Mouse (Mus musculus) midbrain, embryonic 15.5 days (tissue): ENCODE results near the gene Rd3l. TPM values are rescaled to one million over a fixed set of nuclear protein-coding genes. Genes with fewer than 3 reads are reported as not detected.

Source experiments
- ATAC-seq: fragments of 200-750 bp; cut with Nextera tagmentation; replicated peaks from 2 replicates; pipeline ENCODE4 v1.8.0; 2017; ENCODE audit warnings: moderate TSS enrichment
- H3K27ac ChIP-seq: fragments of 300-500 bp; sonication (generic); 2 replicates; pipeline ENCODE4 v1.5.1; 2015; ENCODE audit warnings: mild to moderate bottlenecking, inconsistent platforms
- H3K27me3 ChIP-seq: fragments of 300-500 bp; sonication (generic); replicated peaks from 2 replicates; pipeline ENCODE4 v1.6.1; 2015; ENCODE audit warnings: inconsistent platforms
- H3K36me3 ChIP-seq: fragments of 300-500 bp; sonication (generic); replicated peaks from 2 replicates; pipeline ENCODE4 v1.6.1; 2015; ENCODE audit warnings: inconsistent platforms
- H3K4me1 ChIP-seq: fragments of 300-500 bp; sonication (generic); 2 replicates; pipeline ENCODE4 v1.6.1; 2015; ENCODE audit warnings: inconsistent platforms
- H3K4me2 ChIP-seq: fragments of 300-500 bp; sonication (generic); 2 replicates; pipeline ENCODE4 v1.6.1; 2015; ENCODE audit warnings: inconsistent platforms, mild to moderate bottlenecking, moderate library complexity
- H3K4me3 ChIP-seq: fragments of 300-500 bp; sonication (generic); 2 replicates; pipeline ENCODE4 v1.5.1; 2015; ENCODE audit warnings: mild to moderate bottlenecking, inconsistent platforms
- H3K9ac ChIP-seq: fragments of 300-500 bp; sonication (generic); 2 replicates; pipeline ENCODE4 v1.6.1; 2015; ENCODE audit warnings: mild to moderate bottlenecking, inconsistent platforms
- H3K9me3 ChIP-seq: fragments of 300-500 bp; sonication (generic); 2 replicates; pipeline ENCODE4 v1.6.1; 2016; ENCODE audit warnings: inconsistent platforms
- WGBS: fragments of 180-500 bp; shearing (Covaris S2); methylation state at CpG from one replicate; pipeline ENCODE4 v1.1.7; 2015; ENCODE audit warnings: mixed read lengths; 5-methylcytosine and 5-hydroxymethylcytosine counted together
- polyA plus RNA-seq: library from polyadenylated mRNA; unstranded; fragments of >200 nt; fragmentation: Nextera tagmentation; extraction: Ambion mirVana; gene quantifications from 2 replicates; pipeline ENCODE4 v1.2.1, GENCODE M21; 2015

The Rd3l gene
- not detected in 2 replicates for polyA plus RNA-seq

DNA sequence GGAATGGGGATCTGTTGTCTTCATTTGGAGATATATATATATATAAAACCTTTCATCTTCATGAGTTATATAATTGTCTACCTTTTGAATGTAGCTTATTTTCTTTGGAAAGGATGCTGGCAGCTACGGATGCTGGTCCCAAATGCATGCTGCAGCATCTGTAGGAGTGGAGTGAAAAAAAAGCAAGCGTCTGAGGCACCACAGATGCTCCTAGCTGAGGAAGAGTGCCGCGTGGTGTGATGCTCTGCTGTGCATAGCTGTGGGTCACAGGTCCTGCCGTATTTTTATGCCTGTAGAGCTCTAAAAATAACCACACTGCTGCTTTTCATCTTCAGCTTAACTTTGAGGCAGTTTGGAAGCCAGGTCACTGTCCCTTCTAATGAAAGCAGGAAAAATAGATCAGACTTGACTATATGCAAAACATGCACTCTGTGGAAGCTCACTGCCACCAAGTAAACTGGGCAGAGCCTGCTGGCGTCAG, at the start of gene Rd3l:
Gene Rd3l (minus strand): TSS at position 431 of the 481 bp plus-strand sequence.
- ATAC-seq, result no peak
- H3K4me3 ChIP-seq, result no peak within 1 kb of the TSS
- 75% methylated on average over 6 of the region's 6 CpGs for WGBS
- H3K4me1 ChIP-seq, result peaks cover 9% of the 10 kb centered on the region; the same call in 1 of the 2 replicates
- no peak within 1 kb of the TSS for H3K9ac ChIP-seq
- H3K9me3 ChIP-seq, result no peaks in the 10 kb centered on the region
- H3K27ac ChIP-seq, result no peak within 1 kb of the TSS
- no peaks in the 10 kb centered on the region for H3K36me3 ChIP-seq
- H3K4me2 ChIP-seq, result no peak within 1 kb of the TSS
- H3K27me3 ChIP-seq, result no peaks in the 10 kb centered on the region

DNA sequence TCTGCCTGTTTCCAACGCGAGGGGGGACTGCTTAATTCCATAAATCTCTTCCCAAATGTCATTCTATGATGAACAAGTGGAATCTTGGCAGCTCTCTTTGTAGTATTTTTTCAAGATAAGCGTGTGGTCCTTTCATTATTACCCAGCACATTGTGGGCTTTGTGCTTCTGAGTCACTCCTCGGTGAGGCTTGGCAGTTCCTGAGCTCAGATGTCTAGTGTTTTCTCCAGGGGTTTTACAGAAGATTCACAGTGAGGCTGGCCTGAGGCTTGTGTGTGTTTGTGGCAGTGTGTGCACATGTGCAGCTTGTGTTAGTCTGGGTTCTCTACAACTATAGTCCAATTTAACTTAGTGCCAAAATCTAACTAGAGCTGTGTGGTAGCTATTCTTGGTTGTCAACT, 46.3 kb upstream of the Rd3l start:
- H3K27me3 ChIP-seq, result no peaks in the 10 kb centered on the region
- no peaks in the 10 kb centered on the region for H3K4me1 ChIP-seq
- no peaks in the 10 kb centered on the region for H3K9me3 ChIP-seq
- no peaks in the 10 kb centered on the region for H3K36me3 ChIP-seq
- ATAC-seq, result no peak
- H3K4me2 ChIP-seq, result no peak overlapping the region
- H3K9ac ChIP-seq, result no peak overlapping the region
- H3K27ac ChIP-seq, result no peak overlapping the region
- 66% methylated on average over 4 of the region's 4 CpGs for WGBS
- H3K4me3 ChIP-seq, result no peak overlapping the region

DNA sequence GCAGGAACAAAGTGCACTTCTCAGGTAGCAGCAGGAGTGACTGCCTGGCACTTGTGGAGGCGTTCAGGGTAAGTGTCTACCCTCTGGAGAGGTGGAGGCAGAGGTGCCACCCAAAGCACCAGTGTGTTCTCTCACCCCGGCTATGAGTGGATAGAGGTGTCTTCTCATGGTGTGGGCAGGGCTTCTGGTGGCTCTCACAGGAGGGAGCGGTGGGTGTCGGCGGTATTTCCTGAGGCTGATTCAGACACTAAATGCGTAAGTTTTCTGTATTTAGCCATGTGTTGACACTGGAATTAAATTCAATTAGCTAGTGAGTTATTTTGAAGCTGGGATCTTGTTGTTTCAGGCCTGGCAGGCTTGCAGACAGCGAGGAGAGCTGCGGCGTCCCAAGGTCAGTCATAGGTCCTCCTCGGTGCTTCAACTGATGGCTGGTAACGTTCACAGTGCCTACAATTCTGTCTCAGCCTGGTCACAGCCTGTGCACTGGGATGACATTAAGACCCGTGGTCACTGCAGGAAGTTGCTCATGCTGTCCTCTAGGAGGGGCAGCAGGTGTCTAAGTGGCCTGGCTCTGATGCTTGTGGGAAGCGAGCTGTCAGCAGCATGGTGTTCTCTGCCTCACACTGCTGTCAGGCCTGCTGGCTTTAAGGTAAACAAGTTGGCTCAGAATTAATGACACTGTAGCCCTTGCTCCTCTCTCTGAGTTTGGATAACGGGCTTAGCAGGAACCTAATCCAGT, 45.0 kb upstream of the Rd3l start:
- Histone ChIP-seq H3K4me2 (no peak overlapping the region), H3K27ac (no peak overlapping the region), H3K9me3 (no peaks in the 10 kb centered on the region), H3K4me1 (no peaks in the 10 kb centered on the region), H3K9ac (no peak overlapping the region), H3K27me3 (no peaks in the 10 kb centered on the region), H3K36me3 (no peaks in the 10 kb centered on the region), H3K4me3 (no peak overlapping the region)
- 85% methylated on average over 14 of the region's 14 CpGs for WGBS
- ATAC-seq, result no peak

DNA sequence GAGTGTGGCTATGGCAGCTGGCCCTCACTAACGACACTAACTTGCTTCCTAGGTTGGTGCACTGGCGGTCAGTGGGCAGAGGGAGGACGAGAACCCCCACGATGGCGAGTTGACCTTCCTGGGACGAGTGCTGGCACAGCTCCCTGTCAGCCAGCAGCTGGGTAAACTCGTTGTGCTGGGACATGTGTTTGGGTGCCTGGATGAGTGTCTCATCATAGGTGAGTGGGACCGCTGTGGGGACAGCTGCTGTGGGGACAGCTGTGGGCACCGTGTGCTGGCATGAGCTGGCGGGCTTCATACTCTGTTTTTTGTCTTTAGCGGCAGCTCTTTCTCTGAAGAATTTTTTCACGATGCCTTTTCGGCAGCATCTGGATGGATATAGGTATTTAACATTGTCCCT, 44.3 kb upstream of the Rd3l start:
- no peak for ATAC-seq
- Histone ChIP-seq H3K36me3 (no peaks in the 10 kb centered on the region), H3K9me3 (no peaks in the 10 kb centered on the region), H3K4me1 (no peaks in the 10 kb centered on the region), H3K27ac (no peak overlapping the region), H3K9ac (no peak overlapping the region), H3K27me3 (no peaks in the 10 kb centered on the region), H3K4me3 (no peak overlapping the region), H3K4me2 (no peak overlapping the region)
- 89% methylated on average over 13 of the region's 13 CpGs for WGBS

DNA sequence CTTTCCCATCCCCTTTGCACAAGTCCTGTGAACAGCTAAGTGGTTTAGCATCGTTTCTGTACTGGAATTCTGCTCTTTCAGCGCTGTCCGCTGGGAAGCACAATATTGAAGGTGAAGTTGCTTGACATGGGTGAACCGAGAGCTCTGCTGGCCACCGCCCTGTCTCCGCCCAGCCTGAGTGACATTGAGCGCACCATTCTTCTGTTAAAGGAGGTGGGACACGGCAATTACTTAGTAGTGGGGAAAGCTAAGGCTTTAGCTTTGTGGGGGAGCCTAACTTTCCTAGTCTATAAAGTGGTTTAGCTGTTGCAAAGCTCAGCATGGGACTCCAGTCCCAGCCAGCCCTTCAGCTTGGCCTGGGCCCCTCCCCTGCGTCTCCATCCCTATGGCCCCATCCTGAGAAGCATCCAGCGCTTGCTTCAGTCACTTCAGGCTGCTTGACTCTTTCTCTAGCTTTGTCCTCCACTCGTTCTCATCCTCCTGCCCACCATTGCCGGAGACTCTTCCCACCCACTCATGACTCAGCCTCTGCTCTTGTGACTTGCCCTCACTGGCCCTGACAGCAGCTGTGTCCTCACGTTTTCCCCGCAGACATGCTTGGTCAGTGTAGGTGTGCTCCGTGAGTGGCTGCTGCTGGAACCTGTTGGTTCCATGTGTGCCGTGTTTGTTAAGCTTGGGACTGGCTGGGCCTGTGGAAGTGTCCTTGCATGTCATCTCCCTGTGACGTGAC, 43.6 kb upstream of the Rd3l start:
- no peak overlapping the region for H3K27ac ChIP-seq
- no peaks in the 10 kb centered on the region for H3K9me3 ChIP-seq
- no peak overlapping the region for H3K9ac ChIP-seq
- WGBS, result 76% methylated on average over 17 of the region's 17 CpGs
- no peak overlapping the region for H3K4me3 ChIP-seq
- ATAC-seq, result no peak
- H3K4me1 ChIP-seq, result no peaks in the 10 kb centered on the region
- no peak overlapping the region for H3K4me2 ChIP-seq
- H3K27me3 ChIP-seq, result no peaks in the 10 kb centered on the region
- no peaks in the 10 kb centered on the region for H3K36me3 ChIP-seq

DNA sequence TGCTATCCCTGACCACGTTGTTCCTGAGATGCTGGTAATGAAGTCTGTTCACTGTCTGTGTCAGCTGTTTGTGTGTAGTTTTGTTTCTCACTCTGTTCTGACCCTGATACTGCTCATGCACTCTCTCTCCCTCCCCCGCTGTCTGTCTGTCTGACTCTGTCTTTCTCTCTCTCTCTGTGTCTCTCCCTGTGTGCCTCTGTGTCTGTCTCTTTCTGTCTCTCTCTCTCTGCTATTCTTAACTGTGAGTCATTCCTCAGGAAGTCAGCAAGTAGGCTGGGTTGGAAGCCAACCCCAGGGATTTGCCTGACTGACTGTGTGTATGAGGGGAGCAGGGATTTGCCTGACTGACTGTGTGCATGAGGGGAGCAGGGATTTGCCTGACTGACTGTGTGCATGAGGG, 42.2 kb upstream of the Rd3l start:
- Histone ChIP-seq H3K9me3 (no peaks in the 10 kb centered on the region), H3K27me3 (no peaks in the 10 kb centered on the region), H3K4me3 (no peak overlapping the region), H3K4me1 (no peaks in the 10 kb centered on the region), H3K27ac (no peak overlapping the region), H3K36me3 (no peaks in the 10 kb centered on the region), H3K9ac (no peak overlapping the region), H3K4me2 (no peak overlapping the region)
- WGBS, result 80% methylated on average over 2 of the region's 2 CpGs
- no peak for ATAC-seq

DNA sequence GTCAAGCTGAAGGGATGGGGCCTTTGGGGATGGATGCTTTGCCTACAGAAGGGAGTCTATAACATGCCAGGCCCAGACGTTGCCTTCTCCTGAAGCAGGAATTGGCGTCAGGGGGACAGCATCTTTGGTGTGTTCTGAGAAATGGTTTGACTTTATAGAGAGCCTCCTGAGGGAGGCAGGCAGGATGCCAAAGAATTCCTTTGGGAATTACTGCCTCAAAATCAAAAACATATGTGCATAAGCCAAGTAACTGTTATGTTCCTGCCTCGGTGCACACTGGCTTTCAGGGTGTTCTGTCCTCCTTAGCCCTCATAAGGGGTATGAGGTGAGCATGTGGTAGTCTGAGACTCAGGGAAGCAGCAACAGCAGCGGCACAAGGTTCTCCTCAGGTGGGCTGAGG, 35.2 kb upstream of the Rd3l start:
- Histone ChIP-seq H3K4me1 (peaks cover 9% of the 10 kb centered on the region; the same call in 1 of the 2 replicates), H3K4me2 (no peak overlapping the region), H3K9ac (no peak overlapping the region), H3K36me3 (no peaks in the 10 kb centered on the region), H3K9me3 (no peaks in the 10 kb centered on the region), H3K27ac (no peak overlapping the region), H3K4me3 (no peak overlapping the region), H3K27me3 (no peaks in the 10 kb centered on the region)
- ATAC-seq, result no peak
- WGBS, result 85% methylated on average over 4 of the region's 4 CpGs

DNA sequence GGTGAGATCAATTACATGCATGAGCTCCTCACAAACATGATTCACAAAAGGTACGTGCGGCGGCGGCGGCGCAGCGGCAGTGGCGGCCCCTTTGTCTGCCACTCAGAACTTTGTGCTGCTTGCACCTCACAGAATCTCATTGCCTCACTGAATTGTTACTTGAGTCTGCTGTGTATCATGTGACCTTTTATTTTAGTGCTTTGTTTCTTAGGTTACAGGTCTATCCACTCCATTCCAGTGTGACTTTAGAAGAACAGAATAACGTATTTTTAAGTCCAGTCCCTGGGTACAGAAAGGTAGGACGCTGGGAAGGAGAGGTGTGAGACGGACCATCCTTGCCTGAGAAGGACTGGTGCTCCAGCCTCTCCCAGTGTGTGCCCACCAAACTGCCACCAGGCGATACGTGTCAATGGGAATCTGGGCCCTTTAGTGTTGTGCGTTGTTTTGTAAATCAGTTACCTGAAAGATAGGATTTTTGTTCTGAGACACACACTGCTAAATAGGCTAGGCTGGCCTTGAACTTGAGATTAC, 32.2 kb upstream of the Rd3l start:
- no peak for ATAC-seq
- peak overlapping the region; percentile 48 for H3K4me2 ChIP-seq
- 9% methylated on average over 14 of the region's 14 CpGs for WGBS
- H3K36me3 ChIP-seq, result no peaks in the 10 kb centered on the region
- H3K27me3 ChIP-seq, result no peaks in the 10 kb centered on the region
- H3K27ac ChIP-seq, result peak overlapping the region; percentile 50
- H3K4me3 ChIP-seq, result peak overlapping the region; percentile 12
- peaks cover 9% of the 10 kb centered on the region; the same call in 1 of the 2 replicates for H3K4me1 ChIP-seq
- H3K9ac ChIP-seq, result peak overlapping the region; percentile 24; the same call in 1 of the 2 replicates
- no peaks in the 10 kb centered on the region for H3K9me3 ChIP-seq

DNA sequence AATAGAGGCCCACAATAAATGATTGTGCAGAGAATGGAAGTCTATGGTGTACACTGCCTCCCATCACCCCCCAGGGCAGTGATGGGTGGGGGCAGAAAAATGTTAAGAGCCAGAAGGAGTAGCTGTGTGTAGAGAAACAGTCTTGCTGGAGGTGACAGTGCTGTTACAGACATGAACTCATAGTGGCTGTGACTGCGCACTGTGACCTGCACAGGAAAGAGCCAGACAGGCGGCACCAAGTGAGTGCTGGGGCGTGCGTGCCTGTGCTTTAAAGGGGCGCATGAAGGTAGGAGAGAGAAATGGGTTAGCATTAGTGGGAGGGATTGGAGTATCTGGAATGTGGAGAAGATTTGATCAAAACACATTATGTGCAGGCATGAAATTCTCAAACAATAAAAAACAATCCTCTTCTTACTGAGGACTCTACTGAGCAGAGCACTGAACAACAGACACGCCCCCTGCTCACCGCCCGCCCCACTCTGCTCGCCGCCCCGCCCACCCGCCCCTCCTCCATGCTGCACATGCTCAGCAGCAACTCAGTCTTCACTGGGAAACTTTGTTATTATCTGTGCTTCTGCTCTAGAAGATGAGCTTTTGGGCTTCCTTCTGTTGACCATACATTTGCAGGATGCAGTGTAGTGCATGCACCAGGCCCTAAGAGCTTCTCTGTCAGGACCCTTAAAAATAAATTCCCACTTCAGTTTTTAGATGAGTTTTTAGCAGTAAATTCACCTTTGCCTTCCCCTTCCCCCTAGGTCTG, 31.6 kb upstream of the Rd3l start:
- peaks cover 9% of the 10 kb centered on the region; the same call in 1 of the 2 replicates for H3K4me1 ChIP-seq
- H3K27me3 ChIP-seq, result no peaks in the 10 kb centered on the region
- peak; percentile 83 for ATAC-seq
- H3K27ac ChIP-seq, result peak overlapping the region; percentile 50
- 15% methylated on average over 12 of the region's 12 CpGs for WGBS
- peak overlapping the region; percentile 48 for H3K4me2 ChIP-seq
- H3K9me3 ChIP-seq, result no peaks in the 10 kb centered on the region
- peak overlapping the region; percentile 12 for H3K4me3 ChIP-seq
- peak overlapping the region; percentile 24; the same call in 1 of the 2 replicates for H3K9ac ChIP-seq
- H3K36me3 ChIP-seq, result no peaks in the 10 kb centered on the region

DNA sequence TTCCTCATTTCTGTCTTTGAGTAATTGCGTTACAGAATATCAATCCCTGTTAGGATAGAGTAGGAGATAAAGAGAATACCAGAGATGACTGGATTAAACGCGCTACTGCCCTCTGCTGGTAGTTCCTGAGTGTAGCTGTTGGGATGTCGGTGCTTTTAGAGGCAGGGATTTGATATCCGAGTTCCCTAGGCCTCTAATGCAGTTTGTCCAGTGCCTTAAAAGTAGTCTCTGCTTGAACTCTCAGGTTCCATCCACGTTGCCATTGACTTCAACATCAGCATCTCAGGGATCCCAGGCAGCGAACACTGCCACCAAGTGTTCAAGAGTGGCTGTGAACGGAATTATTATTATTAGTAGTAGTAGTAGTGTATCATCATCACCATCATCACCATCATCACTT, 20.1 kb upstream of the Rd3l start:
- ATAC-seq, result peak; percentile 62
- no peaks in the 10 kb centered on the region for H3K9me3 ChIP-seq
- H3K4me2 ChIP-seq, result no peak overlapping the region
- H3K27ac ChIP-seq, result no peak overlapping the region
- no peak overlapping the region for H3K9ac ChIP-seq
- H3K27me3 ChIP-seq, result no peaks in the 10 kb centered on the region
- no peaks in the 10 kb centered on the region for H3K4me1 ChIP-seq
- H3K36me3 ChIP-seq, result no peaks in the 10 kb centered on the region
- 20% methylated on average over 8 of the region's 8 CpGs for WGBS
- no peak overlapping the region for H3K4me3 ChIP-seq

DNA sequence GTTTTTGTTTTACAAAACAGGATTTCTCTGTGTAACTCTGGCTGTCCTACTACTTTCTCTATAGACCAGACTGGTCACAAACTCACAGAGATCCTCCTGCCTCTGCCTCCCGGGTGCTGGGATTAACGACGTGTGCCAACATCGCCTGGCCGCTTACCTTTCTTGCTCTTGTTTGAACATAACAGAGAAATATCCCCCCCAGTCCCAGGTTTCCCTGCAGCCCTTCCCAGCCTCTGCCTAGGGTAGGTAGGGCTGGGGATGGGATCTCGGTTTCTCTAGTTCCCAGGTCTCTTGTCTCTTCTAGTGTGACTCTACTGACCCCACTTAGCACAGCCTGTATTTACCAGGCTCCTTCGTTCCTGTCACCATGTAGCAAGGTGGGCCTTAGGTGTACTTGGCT, 18.6 kb upstream of the Rd3l start:
- no peaks in the 10 kb centered on the region for H3K36me3 ChIP-seq
- H3K4me3 ChIP-seq, result no peak overlapping the region
- H3K4me2 ChIP-seq, result no peak overlapping the region
- H3K9me3 ChIP-seq, result no peaks in the 10 kb centered on the region
- 91% methylated on average over 7 of the region's 7 CpGs for WGBS
- no peaks in the 10 kb centered on the region for H3K27me3 ChIP-seq
- H3K4me1 ChIP-seq, result no peaks in the 10 kb centered on the region
- no peak for ATAC-seq
- no peak overlapping the region for H3K9ac ChIP-seq
- no peak overlapping the region for H3K27ac ChIP-seq

DNA sequence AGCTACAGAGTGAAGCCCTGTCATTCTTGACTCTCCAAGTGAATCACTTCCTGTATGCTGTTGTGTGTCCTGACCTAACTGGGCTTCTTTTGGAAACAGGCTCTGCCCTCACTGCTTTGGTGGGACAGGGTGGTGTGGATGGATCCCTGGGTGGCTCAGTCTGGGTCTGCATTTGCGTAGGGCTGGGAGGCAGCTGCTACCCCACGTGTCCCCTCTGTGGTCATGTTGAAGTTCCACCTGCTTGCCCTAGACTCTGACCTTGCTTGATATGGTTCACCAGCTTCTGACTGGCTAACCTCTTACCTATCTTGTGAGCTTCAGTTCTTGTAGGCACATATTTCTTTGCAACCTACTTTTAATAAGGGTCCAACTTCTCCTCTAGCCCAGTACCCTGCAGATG, 14.0 kb upstream of the Rd3l start:
- Histone ChIP-seq H3K36me3 (no peaks in the 10 kb centered on the region), H3K27me3 (no peaks in the 10 kb centered on the region), H3K4me2 (no peak overlapping the region), H3K4me1 (no peaks in the 10 kb centered on the region), H3K27ac (no peak overlapping the region), H3K4me3 (no peak overlapping the region), H3K9ac (no peak overlapping the region), H3K9me3 (no peaks in the 10 kb centered on the region)
- WGBS, result 88% methylated on average over 2 of the region's 2 CpGs
- ATAC-seq, result no peak
